Mouse (Mus musculus) bone marrow macrophage, adult 2 months (primary cell): ENCODE results near the gene Tspan14. TPM values are rescaled to one million over a fixed set of nuclear protein-coding genes. Genes with fewer than 3 reads are reported as not detected.

Source experiments
- H3K27ac ChIP-seq: 2 replicates; pipeline ENCODE4 v1.5.1; 2012; ENCODE audit warnings: low read depth, low read length; ENCODE audit not compliant: insufficient read depth
- H3K4me1 ChIP-seq: 2 replicates; pipeline ENCODE4 v1.6.1; 2012; ENCODE audit warnings: low read length; ENCODE audit not compliant: control insufficient read depth, insufficient read depth
- H3K4me3 ChIP-seq: 2 replicates; pipeline ENCODE4 v1.5.1; 2012; ENCODE audit warnings: mild to moderate bottlenecking, low read length, moderate library complexity; ENCODE audit not compliant: insufficient read depth
- CTCF ChIP-seq: IDR thresholded peaks from 2 replicates; pipeline ENCODE4 v1.5.1; 2012; ENCODE audit warnings: low read depth, mild to moderate bottlenecking, low read length, moderate library complexity
- POLR2A ChIP-seq: IDR thresholded peaks from 2 replicates; pipeline ENCODE4 v1.6.1; 2012; ENCODE audit warnings: mild to moderate bottlenecking, low read depth, low read length, borderline replicate concordance
- polyA plus RNA-seq: library from polyadenylated mRNA; stranded (reverse); fragments of >200 nt; gene quantifications from 2 replicates; pipeline ENCODE4 v1.2.4, GENCODE M21; 2012; ENCODE audit not compliant: missing spikeins, insufficient read depth, insufficient read length

Tspan14 gene
- polyA plus RNA-seq, 1 experiment, result 88.3 TPM

GRCm38 (mm10) chr14:40889704-40890103 lies 76.9 kb downstream of the Tspan14 start:
- H3K4me1 ChIP-seq, result no peaks in the 10 kb centered on the region; the same call in 1 of the 2 replicates
- no peak overlapping the region for H3K27ac ChIP-seq
- H3K4me3 ChIP-seq, result no peak overlapping the region
- TF ChIP-seq POLR2A, result no peak
- no peak for TF ChIP-seq CTCF

- Histone ChIP-seq H3K27ac (no peak overlapping the region), H3K4me1 (no peaks in the 10 kb centered on the region; the same call in 1 of the 2 replicates), H3K4me3 (no peak overlapping the region)
- TF ChIP-seq POLR2A (no peak), CTCF (no peak)
Measured at GRCm38 (mm10) chr14:40889181-40889580, 77.4 kb downstream of the Tspan14 start.

- Histone ChIP-seq H3K4me3 (no peak overlapping the region), H3K4me1 (no peaks in the 10 kb centered on the region), H3K27ac (no peak overlapping the region)
- TF ChIP-seq POLR2A, result no peak
- no peak for TF ChIP-seq CTCF
Measured at GRCm38 (mm10) chr14:40886428-40887202, 80.0 kb downstream of the Tspan14 start.

GRCm38 (mm10) chr14:40885752-40886151 lies 80.9 kb downstream of the Tspan14 start:
- no peak for TF ChIP-seq POLR2A
- no peak for TF ChIP-seq CTCF
- no peak overlapping the region for H3K4me3 ChIP-seq
- no peak overlapping the region for H3K27ac ChIP-seq
- no peaks in the 10 kb centered on the region for H3K4me1 ChIP-seq

GRCm38 (mm10) chr14:40885225-40885624 lies 81.4 kb downstream of the Tspan14 start:
- Histone ChIP-seq H3K4me3 (no peak overlapping the region), H3K4me1 (no peaks in the 10 kb centered on the region), H3K27ac (no peak overlapping the region)
- TF ChIP-seq CTCF, result no peak
- TF ChIP-seq POLR2A, result no peak

GRCm38 (mm10) chr14:40874565-40874964 lies 92.0 kb downstream of the Tspan14 start:
- Histone ChIP-seq H3K4me1 (no peaks in the 10 kb centered on the region), H3K27ac (no peak overlapping the region), H3K4me3 (no peak overlapping the region)
- TF ChIP-seq CTCF (no peak), POLR2A (no peak)

- Histone ChIP-seq H3K27ac (no peak overlapping the region), H3K4me1 (no peaks in the 10 kb centered on the region), H3K4me3 (no peak overlapping the region)
- TF ChIP-seq CTCF (no peak), POLR2A (no peak)
Measured at GRCm38 (mm10) chr14:40873961-40874360, 92.6 kb downstream of the Tspan14 start.

- Histone ChIP-seq H3K4me1 (no peaks in the 10 kb centered on the region), H3K4me3 (no peak overlapping the region), H3K27ac (no peak overlapping the region)
- no peak for TF ChIP-seq CTCF
- no peak for TF ChIP-seq POLR2A
Measured at GRCm38 (mm10) chr14:40870598-40870997, 96.0 kb downstream of the Tspan14 start.

GRCm38 (mm10) chr14:40864811-40865514 lies 101.6 kb downstream of the Tspan14 start:
- Histone ChIP-seq H3K4me1 (no peaks in the 10 kb centered on the region), H3K27ac (no peak overlapping the region), H3K4me3 (no peak overlapping the region)
- TF ChIP-seq CTCF, result no peak
- no peak for TF ChIP-seq POLR2A

- Histone ChIP-seq H3K4me3 (no peak overlapping the region), H3K27ac (no peak overlapping the region), H3K4me1 (no peaks in the 10 kb centered on the region)
- TF ChIP-seq CTCF, result no peak
- no peak for TF ChIP-seq POLR2A
Measured at GRCm38 (mm10) chr14:40863659-40864058, 102.9 kb downstream of the Tspan14 start.

GRCm38 (mm10) chr14:40863022-40863421 lies 103.6 kb downstream of the Tspan14 start:
- Histone ChIP-seq H3K4me3 (no peak overlapping the region), H3K27ac (no peak overlapping the region), H3K4me1 (no peaks in the 10 kb centered on the region)
- TF ChIP-seq CTCF, result no peak

Other genes with a start within 250 kb of the Tspan14 start
- 0.40 TPM in 1 of 2 replicates, not detected in the other for gene Sh2d4b, start 73.5 kb downstream of the Tspan14 start, polyA plus RNA-seq
- gene Fam213a, start 47.0 kb upstream of the Tspan14 start, polyA plus RNA-seq, result 29.1 and 31.6 TPM in 2 replicates
- gene Dydc2, start 102.4 kb upstream of the Tspan14 start, polyA plus RNA-seq, result not detected in 2 replicates
- not detected in 2 replicates for gene Dydc1, start 106.1 kb upstream of the Tspan14 start, polyA plus RNA-seq
- not detected in 2 replicates for gene Mat1a, start 138.2 kb upstream of the Tspan14 start, polyA plus RNA-seq
- not detected in 2 replicates for gene Sftpa1, start 165.0 kb upstream of the Tspan14 start, polyA plus RNA-seq
- gene Mbl1, start 184.7 kb upstream of the Tspan14 start, polyA plus RNA-seq, result not detected in 2 replicates
- not detected in 2 replicates for gene Sftpd, start 218.3 kb upstream of the Tspan14 start, polyA plus RNA-seq